Mouse (Mus musculus) C2C12 (cell line): ENCODE measurements around the gene Ly6g6d. TPM values are rescaled to one million over a fixed set of nuclear protein-coding genes. Genes with fewer than 3 reads are reported as not detected.

ENCODE experiments used
- H3K27me3 ChIP-seq: one replicate; pipeline ENCODE4 v1.6.1; 2011; ENCODE audit not compliant: control insufficient read depth, insufficient read depth, insufficient read length
- H3K36me3 ChIP-seq: one replicate; pipeline ENCODE4 v1.6.1; 2011; ENCODE audit not compliant: control insufficient read depth, insufficient read depth
- H3K4me3 ChIP-seq: one replicate; pipeline ENCODE4 v1.5.1; 2011; ENCODE audit warnings: mild to moderate bottlenecking, control low read depth; ENCODE audit not compliant: poor library complexity, insufficient read depth, severe bottlenecking
- H3K79me2 ChIP-seq: one replicate; pipeline ENCODE4 v1.6.1; 2011; ENCODE audit not compliant: control insufficient read depth, insufficient read depth
- H3K79me3 ChIP-seq: one replicate; pipeline ENCODE4 v1.6.1; 2011; ENCODE audit warnings: low read depth, control low read depth
- H3ac ChIP-seq: one replicate; pipeline ENCODE3; 2011; ENCODE audit warnings: low read depth; ENCODE audit not compliant: control insufficient read depth, insufficient read length
- CEBPB ChIP-seq: IDR thresholded peaks from one replicate; pipeline ENCODE4 v1.6.1; 2011; ENCODE audit warnings: low read depth, mild to moderate bottlenecking, control low read depth, moderate library complexity
- CTCF ChIP-seq: IDR thresholded peaks from one replicate; pipeline ENCODE4 v1.5.1; 2011; ENCODE audit not compliant: control insufficient read depth, insufficient read depth, insufficient read length
- FOSL1 ChIP-seq: IDR thresholded peaks from one replicate; pipeline ENCODE4 v1.8.0; 2011; ENCODE audit warnings: mild to moderate bottlenecking, low read length; ENCODE audit not compliant: poor library complexity, insufficient read depth, severe bottlenecking
- MAX ChIP-seq: IDR thresholded peaks from one replicate; pipeline ENCODE4 v1.6.1; 2011; ENCODE audit warnings: mild to moderate bottlenecking, control low read depth
- MYOD1 ChIP-seq: IDR thresholded peaks from one replicate; pipeline ENCODE4 v1.6.1; 2011; ENCODE audit warnings: low read depth; ENCODE audit not compliant: control insufficient read depth, insufficient read length
- MYOG ChIP-seq: IDR thresholded peaks from one replicate; pipeline ENCODE4 v1.6.1; 2011; ENCODE audit not compliant: control insufficient read depth, insufficient read length; ENCODE audit errors: extremely low read depth
- USF1 ChIP-seq: IDR thresholded peaks from one replicate; pipeline ENCODE4 v1.6.1; 2011; ENCODE audit warnings: low read depth, mild to moderate bottlenecking, control low read depth, moderate library complexity
- polyA plus RNA-seq: library from polyadenylated mRNA; unstranded; fragments of >200 nt; fragmentation: generic; extraction: Trizol; gene quantifications from one replicate; pipeline ENCODE4 v1.2.1, GENCODE M21; 2012; ENCODE audit warnings: missing spikeins

Ly6g6d gene
- polyA plus RNA-seq, 1 experiment: not detected

DNA sequence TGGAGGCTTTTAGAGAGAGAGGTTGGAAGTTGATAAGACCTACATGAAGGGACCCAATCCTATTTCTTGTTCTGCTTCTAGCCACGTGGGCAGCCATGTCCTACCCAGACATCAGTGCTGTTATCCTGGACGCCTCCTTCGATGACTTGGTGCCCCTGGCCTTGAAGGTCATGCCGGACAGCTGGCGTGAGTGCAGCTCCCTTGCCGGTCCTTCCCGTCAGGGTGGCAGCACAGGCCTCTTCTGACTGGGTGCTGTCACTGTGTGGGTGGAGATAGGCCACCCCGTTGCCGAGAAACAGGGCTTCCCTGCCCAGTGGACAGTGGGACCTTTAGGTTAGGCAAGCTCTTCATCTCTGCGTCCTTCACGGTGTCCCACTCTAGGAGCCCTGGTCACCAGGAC lies 23.3 kb upstream of the Ly6g6d start:
- Histone ChIP-seq H3ac (no peak overlapping the region), H3K79me2 (no peaks in the 10 kb centered on the region), H3K27me3 (no peaks in the 10 kb centered on the region), H3K36me3 (peaks cover 19% of the 10 kb centered on the region), H3K79me3 (no peaks in the 10 kb centered on the region), H3K4me3 (no peak overlapping the region)
- TF ChIP-seq CEBPB: no peak
- TF ChIP-seq USF1: no peak
- TF ChIP-seq MAX: no peak
- TF ChIP-seq MYOG: no peak
- no peak for TF ChIP-seq FOSL1
- TF ChIP-seq CTCF: no peak
- TF ChIP-seq MYOD1: no peak

GRCm38 (mm10) chr17:35100196-35100765 lies 22.4 kb upstream of the Ly6g6d start:
- H3K36me3 ChIP-seq: peaks cover 24% of the 10 kb centered on the region
- H3K27me3 ChIP-seq: no peaks in the 10 kb centered on the region
- TF ChIP-seq MAX (no peak), MYOD1 (no peak), FOSL1 (no peak), USF1 (no peak), CEBPB (no peak), CTCF (no peak), MYOG (no peak)
- no peak overlapping the region for H3ac ChIP-seq
- no peak overlapping the region for H3K4me3 ChIP-seq
- no peaks in the 10 kb centered on the region for H3K79me2 ChIP-seq
- H3K79me3 ChIP-seq: no peaks in the 10 kb centered on the region

DNA sequence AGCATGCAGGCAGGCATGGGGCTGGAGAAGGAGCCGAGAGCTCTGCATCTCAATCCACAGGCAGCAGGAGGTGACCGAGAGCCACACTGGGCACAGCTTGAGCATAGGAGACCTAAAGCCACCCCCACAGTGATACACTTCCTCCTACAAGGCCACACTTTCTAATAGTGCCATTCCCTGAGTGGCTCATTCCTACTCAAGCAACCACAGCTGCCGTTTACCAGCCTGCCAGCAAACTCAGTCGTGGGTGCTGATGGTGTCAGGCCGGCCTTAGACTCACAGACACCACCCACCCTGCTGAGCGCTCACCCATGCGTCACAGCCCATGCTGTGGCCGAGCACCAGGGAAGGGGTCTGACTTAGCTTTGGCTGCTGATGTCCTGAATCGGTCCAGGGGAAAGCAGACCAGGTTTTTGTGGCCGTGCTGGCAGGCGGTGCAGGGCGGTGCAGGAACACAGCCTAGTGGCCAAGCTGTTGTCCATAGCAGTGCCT lies 19.3 kb upstream of the Ly6g6d start:
- Histone ChIP-seq H3K79me3 (no peaks in the 10 kb centered on the region), H3K79me2 (no peaks in the 10 kb centered on the region), H3K4me3 (no peak overlapping the region), H3ac (no peak overlapping the region), H3K27me3 (no peaks in the 10 kb centered on the region), H3K36me3 (peaks cover 38% of the 10 kb centered on the region)
- no peak for TF ChIP-seq CEBPB
- no peak for TF ChIP-seq MYOG
- no peak for TF ChIP-seq CTCF
- no peak for TF ChIP-seq USF1
- TF ChIP-seq MYOD1: no peak
- no peak for TF ChIP-seq MAX
- no peak for TF ChIP-seq FOSL1

DNA sequence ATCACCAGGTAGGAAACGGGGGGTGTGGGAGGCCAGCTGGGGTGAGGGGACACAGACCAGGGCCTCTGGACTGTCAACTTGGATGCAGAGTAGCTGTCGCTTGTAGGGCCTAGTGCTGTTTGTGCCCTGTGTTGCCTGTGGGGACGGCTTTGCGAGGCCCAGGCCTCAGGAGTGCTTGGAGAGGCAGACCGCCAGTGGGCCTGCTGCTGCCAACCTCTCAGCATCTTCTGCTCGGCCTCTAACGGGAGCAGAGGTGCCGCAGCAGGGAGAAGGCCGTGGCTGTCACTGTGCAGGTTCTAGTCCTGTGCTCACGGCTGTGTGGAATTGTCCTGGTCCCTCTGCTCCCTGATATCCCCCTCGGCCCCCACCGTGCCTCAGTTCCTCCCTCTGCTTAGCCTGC lies 18.7 kb upstream of the Ly6g6d start:
- Histone ChIP-seq H3K4me3 (no peak overlapping the region), H3K79me3 (no peaks in the 10 kb centered on the region), H3K79me2 (no peaks in the 10 kb centered on the region), H3K27me3 (no peaks in the 10 kb centered on the region), H3ac (no peak overlapping the region), H3K36me3 (peaks cover 39% of the 10 kb centered on the region)
- TF ChIP-seq CEBPB (no peak), MYOG (no peak), CTCF (no peak)

GRCm38 (mm10) chr17:35094475-35095365 lies 16.9 kb upstream of the Ly6g6d start:
- H3K27me3 ChIP-seq: no peaks in the 10 kb centered on the region
- H3K36me3 ChIP-seq: peaks cover 28% of the 10 kb centered on the region
- no peak overlapping the region for H3K4me3 ChIP-seq
- H3ac ChIP-seq: no peak overlapping the region
- peaks cover 14% of the 10 kb centered on the region for H3K79me2 ChIP-seq
- H3K79me3 ChIP-seq: peaks cover 3% of the 10 kb centered on the region
- TF ChIP-seq CTCF (no peak), MAX (no peak), FOSL1 (no peak), MYOG (no peak), CEBPB (no peak), USF1 (no peak), MYOD1 (no peak)
